Mouse (Mus musculus) gonadal fat pad, adult 2 months (tissue): ENCODE results near the gene Efl1. TPM values are rescaled to one million over a fixed set of nuclear protein-coding genes. Genes with fewer than 3 reads are reported as not detected.
"Not testable (repeated sequence)": the region's sequence is repeated elsewhere in the genome, so short reads cannot be mapped to it uniquely, and the experiment has no call there.

Experiments
- DNase-seq: peaks from one replicate; pipeline ENCODE4 v3.0.0-alpha.2; 2012; ENCODE audit warnings: low read depth
- polyA plus RNA-seq: library from polyadenylated mRNA; depleted of rRNA; stranded (reverse); fragments of >200 nt; gene quantifications from 2 replicates; pipeline ENCODE4 v1.2.3, GENCODE M21; 2012

The Efl1 gene
- polyA plus RNA-seq, 1 experiment = 6.4 TPM

- DNase-seq = no peak
Observed at GRCm38 (mm10) chr7:82719740-82720139, 71.3 kb downstream of the Efl1 start.

- DNase-seq = no peak
Observed at GRCm38 (mm10) chr7:82720501-82720900, 72.1 kb downstream of the Efl1 start.

- DNase-seq = no peak
Observed at GRCm38 (mm10) chr7:82720906-82721305, 72.5 kb downstream of the Efl1 start.

GRCm38 (mm10) chr7:82722486-82723123, 74.2 kb downstream of the Efl1 start:
- no peak for DNase-seq

- no peak for DNase-seq
Observed at GRCm38 (mm10) chr7:82723151-82723871, 74.9 kb downstream of the Efl1 start.

GRCm38 (mm10) chr7:82724491-82724890, 76.1 kb downstream of the Efl1 start:
- DNase-seq = no peak

- no peak for DNase-seq
Observed at GRCm38 (mm10) chr7:82725006-82725636, 76.7 kb downstream of the Efl1 start.

GRCm38 (mm10) chr7:82725741-82726450, 77.5 kb downstream of the Efl1 start:
- no peak for DNase-seq

GRCm38 (mm10) chr7:82727066-82727465, 78.7 kb downstream of the Efl1 start:
- no peak for DNase-seq

- not testable (repeated sequence) for DNase-seq
Observed at GRCm38 (mm10) chr7:82729009-82729408, 80.6 kb downstream of the Efl1 start.

- DNase-seq = no peak
Observed at GRCm38 (mm10) chr7:82733118-82733517, 84.7 kb downstream of the Efl1 start.

- no peak for DNase-seq
Observed at GRCm38 (mm10) chr7:82733995-82734394, 85.6 kb downstream of the Efl1 start.

GRCm38 (mm10) chr7:82734748-82735600, 86.6 kb downstream of the Efl1 start:
- DNase-seq = no peak

GRCm38 (mm10) chr7:82743116-82743765, 94.8 kb downstream of the Efl1 start:
- no peak for DNase-seq

GRCm38 (mm10) chr7:82744167-82744715, 95.8 kb downstream of the Efl1 start:
- DNase-seq = no peak

GRCm38 (mm10) chr7:82748812-82749211, 100.4 kb downstream of the Efl1 start:
- no peak for DNase-seq

GRCm38 (mm10) chr7:82749239-82749638, 100.8 kb downstream of the Efl1 start:
- no peak for DNase-seq

GRCm38 (mm10) chr7:82752171-82753085, 104.0 kb downstream of the Efl1 start:
- DNase-seq = peak; percentile 98

- no peak for DNase-seq
Observed at GRCm38 (mm10) chr7:82755602-82756155, 107.3 kb downstream of the Efl1 start.
